Mouse (Mus musculus) urinary bladder, postnatal 4 days (tissue): ENCODE data around the gene Serpina3i.

Source experiments
- DNase-seq, 2 experiments: peaks; one replicate each; pipeline ENCODE4 v3.0.0; 2021 to 2022; ENCODE audit warnings: low spot score in 2 of 2

The Serpina3i gene

GRCm38 (mm10) chr12:104293963-104294362 lies 31.0 kb downstream of the Serpina3i start:
- no peak for DNase-seq

- DNase-seq = no peak
These were observed 35.1 kb downstream of the Serpina3i start for GRCm38 (mm10) chr12:104298049-104298448.

GRCm38 (mm10) chr12:104305991-104306390 lies 43.1 kb downstream of the Serpina3i start:
- no peak for DNase-seq

- no peak for DNase-seq
These were observed 51.3 kb downstream of the Serpina3i start, which contains the start of gene Serpina3j for GRCm38 (mm10) chr12:104314253-104314652. Serpina3j (plus strand) TSS chr12:104314553.
